Mouse (Mus musculus) midbrain, embryonic 11.5 days (tissue): ENCODE results near the gene Top1. TPM values are rescaled to one million over a fixed set of nuclear protein-coding genes. Genes with fewer than 3 reads are reported as not detected.

Experiments used
- ATAC-seq: fragments of 200-750 bp; cut with Nextera tagmentation; 2 replicates; pipeline ENCODE4 v1.8.0; 2017; ENCODE audit warnings: moderate TSS enrichment, moderate library complexity; ENCODE audit not compliant: low FRiP score
- DNase-seq: peaks from one replicate; pipeline ENCODE4 v3.0.0; 2015; ENCODE audit warnings: low spot score; ENCODE audit errors: missing footprints
- H3K27ac ChIP-seq: fragments of 300-500 bp; sonication (generic); 2 replicates; pipeline ENCODE4 v1.5.1; 2014; ENCODE audit warnings: low read depth, low read length
- H3K27me3 ChIP-seq: fragments of 300-500 bp; sonication (generic); 2 replicates; pipeline ENCODE4 v1.6.1; 2014; ENCODE audit warnings: mild to moderate bottlenecking, low read length, moderate library complexity, mixed read lengths; ENCODE audit not compliant: control insufficient read depth, insufficient read depth
- H3K36me3 ChIP-seq: fragments of 300-500 bp; sonication (generic); 2 replicates; pipeline ENCODE4 v1.6.1; 2014; ENCODE audit warnings: mild to moderate bottlenecking, low read length, moderate library complexity, mixed read lengths; ENCODE audit not compliant: control insufficient read depth, insufficient read depth
- H3K4me1 ChIP-seq: fragments of 300-500 bp; sonication (generic); 2 replicates; pipeline ENCODE4 v1.6.1; 2014; ENCODE audit warnings: low read length; ENCODE audit not compliant: control insufficient read depth, insufficient read depth
- H3K4me2 ChIP-seq: fragments of 300-500 bp; sonication (generic); 2 replicates; pipeline ENCODE4 v1.6.1; 2014; ENCODE audit warnings: mild to moderate bottlenecking, moderate library complexity
- H3K4me3 ChIP-seq: fragments of 300-500 bp; sonication (generic); 2 replicates; pipeline ENCODE4 v1.5.1; 2014; ENCODE audit warnings: low read depth, low read length
- H3K9ac ChIP-seq: fragments of 300-500 bp; sonication (generic); 2 replicates; pipeline ENCODE4 v1.6.1; 2014; ENCODE audit warnings: low read length
- H3K9me3 ChIP-seq: fragments of 300-500 bp; sonication (generic); 2 replicates; pipeline ENCODE4 v1.6.1; 2016; ENCODE audit warnings: low read length; ENCODE audit not compliant: control insufficient read depth
- WGBS: fragments of 180-500 bp; shearing (Covaris S2); extraction: QIAGEN DNeasy Blood & Tissue Kit; methylation state at CpG from one replicate; pipeline ENCODE4 v1.1.7; 2014; 5-methylcytosine and 5-hydroxymethylcytosine counted together
- polyA plus RNA-seq: library from polyadenylated mRNA; unstranded; fragments of >200 nt; fragmentation: Nextera tagmentation; extraction: Ambion mirVana; gene quantifications from 2 replicates; pipeline ENCODE4 v1.2.1, GENCODE M21; 2014

The Top1 gene
- polyA plus RNA-seq, 1 experiment from 2014 or later = 114 TPM

- 94% methylated on average over 5 of the region's 5 CpGs for WGBS
- H3K4me1 ChIP-seq = no peaks in the 10 kb centered on the region
- ATAC-seq = no peak
- peak; percentile 76 for DNase-seq
- no peak overlapping the region for H3K4me2 ChIP-seq
- H3K27me3 ChIP-seq = no peaks in the 10 kb centered on the region
- H3K9me3 ChIP-seq = no peaks in the 10 kb centered on the region
- H3K4me3 ChIP-seq = no peak overlapping the region
- no peak overlapping the region for H3K27ac ChIP-seq
- no peak overlapping the region for H3K9ac ChIP-seq
- H3K36me3 ChIP-seq = peaks cover 12% of the 10 kb centered on the region
Observed at GRCm38 (mm10) chr2:160724536-160724935, 78.8 kb downstream of the Top1 start.

- Histone ChIP-seq H3K4me2 (no peak overlapping the region), H3K4me1 (peaks cover 2% of the 10 kb centered on the region; the same call in 1 of the 2 replicates), H3K4me3 (no peak overlapping the region), H3K27ac (no peak overlapping the region), H3K9me3 (no peaks in the 10 kb centered on the region), H3K9ac (no peak overlapping the region), H3K27me3 (peaks cover 2% of the 10 kb centered on the region; the same call in 1 of the 2 replicates), H3K36me3 (peaks cover 6% of the 10 kb centered on the region; the same call in 1 of the 2 replicates)
- no peak for ATAC-seq
- DNase-seq = no peak
- 83% methylated on average over 6 of the region's 6 CpGs for WGBS
Observed at GRCm38 (mm10) chr2:160725877-160726864, 80.5 kb downstream of the Top1 start.

GRCm38 (mm10) chr2:160728972-160729371, 83.3 kb downstream of the Top1 start:
- ATAC-seq = no peak
- WGBS = 87% methylated on average over 3 of the region's 3 CpGs
- Histone ChIP-seq H3K36me3 (no peaks in the 10 kb centered on the region), H3K27me3 (peaks cover 2% of the 10 kb centered on the region; the same call in 1 of the 2 replicates), H3K4me1 (peaks cover 20% of the 10 kb centered on the region), H3K27ac (no peak overlapping the region), H3K4me2 (no peak overlapping the region), H3K9ac (no peak overlapping the region), H3K4me3 (no peak overlapping the region), H3K9me3 (no peaks in the 10 kb centered on the region)
- no peak for DNase-seq

GRCm38 (mm10) chr2:160729436-160729835, 83.7 kb downstream of the Top1 start:
- peaks cover 2% of the 10 kb centered on the region; the same call in 1 of the 2 replicates for H3K27me3 ChIP-seq
- 92% methylated on average over 2 of the region's 2 CpGs for WGBS

GRCm38 (mm10) chr2:160729851-160730796, 84.4 kb downstream of the Top1 start:
- ATAC-seq (no peak), DNase-seq (peak; percentile 91)
- Histone ChIP-seq H3K4me1 (peaks cover 22% of the 10 kb centered on the region), H3K4me3 (peak overlapping the region; percentile 89), H3K27me3 (peaks cover 2% of the 10 kb centered on the region; the same call in 1 of the 2 replicates), H3K4me2 (peak overlapping the region; percentile 91), H3K9ac (peak overlapping the region; percentile 99), H3K36me3 (no peaks in the 10 kb centered on the region), H3K9me3 (no peaks in the 10 kb centered on the region), H3K27ac (no peak overlapping the region)
- 38% methylated on average over 17 of the region's 17 CpGs for WGBS

More at GRCm38 (mm10) chr2:160729436-160729835, 83.7 kb downstream of the Top1 start:
- H3K4me1 ChIP-seq = peaks cover 22% of the 10 kb centered on the region
- no peak overlapping the region for H3K4me2 ChIP-seq
- no peak overlapping the region for H3K9ac ChIP-seq
- ATAC-seq = no peak
- no peak for DNase-seq
- H3K36me3 ChIP-seq = no peaks in the 10 kb centered on the region
- no peak overlapping the region for H3K27ac ChIP-seq
- H3K9me3 ChIP-seq = no peaks in the 10 kb centered on the region
- H3K4me3 ChIP-seq = no peak overlapping the region

- WGBS = 8% methylated on average over 19 of the region's 19 CpGs
- Histone ChIP-seq H3K9me3 (no peaks in the 10 kb centered on the region), H3K4me3 (peak overlapping the region; percentile 89), H3K4me2 (peak overlapping the region; percentile 91), H3K36me3 (no peaks in the 10 kb centered on the region), H3K27ac (peak overlapping the region; percentile 96; the same call in 1 of the 2 replicates), H3K4me1 (peaks cover 22% of the 10 kb centered on the region), H3K9ac (peak overlapping the region; percentile 99), H3K27me3 (peaks cover 2% of the 10 kb centered on the region; the same call in 1 of the 2 replicates)
- ATAC-seq = no peak
- no peak for DNase-seq
Observed at GRCm38 (mm10) chr2:160730797-160731116, 85.1 kb downstream of the Top1 start.

- H3K9me3 ChIP-seq = no peaks in the 10 kb centered on the region
- peak within 1 kb of the TSS; percentile 99 for H3K9ac ChIP-seq
- H3K4me2 ChIP-seq = peak within 1 kb of the TSS; percentile 91
- peak; percentile 99 for DNase-seq
- peaks cover 22% of the 10 kb centered on the region for H3K4me1 ChIP-seq
- no peaks in the 10 kb centered on the region for H3K36me3 ChIP-seq
- H3K4me3 ChIP-seq = peak within 1 kb of the TSS; percentile 89
- under 1% methylated on average over 86 of the region's 99 CpGs for WGBS
- ATAC-seq = peak; percentile 95
- peak within 1 kb of the TSS; percentile 96 for H3K27ac ChIP-seq
- H3K27me3 ChIP-seq = peaks cover 2% of the 10 kb centered on the region; the same call in 1 of the 2 replicates
Observed at GRCm38 (mm10) chr2:160731117-160731838, 85.6 kb downstream of the Top1 start, which contains the start of gene Plcg1. TSS of gene Plcg1 (plus strand) at chr2:160731300.

- H3K36me3 ChIP-seq = no peaks in the 10 kb centered on the region
- H3K9me3 ChIP-seq = no peaks in the 10 kb centered on the region
- WGBS = under 1% methylated on average over 32 of the region's 32 CpGs
- DNase-seq = peak; percentile 94
- peak overlapping the region; percentile 91 for H3K4me2 ChIP-seq
- H3K27ac ChIP-seq = peak overlapping the region; percentile 96; the same call in 1 of the 2 replicates
- peaks cover 2% of the 10 kb centered on the region; the same call in 1 of the 2 replicates for H3K27me3 ChIP-seq
- peaks cover 22% of the 10 kb centered on the region for H3K4me1 ChIP-seq
- peak overlapping the region; percentile 99 for H3K9ac ChIP-seq
- H3K4me3 ChIP-seq = peak overlapping the region; percentile 89
- peak; percentile 30 for ATAC-seq
Observed at GRCm38 (mm10) chr2:160731839-160732261, 86.2 kb downstream of the Top1 start.
